Mouse (Mus musculus): ENCODE measurements around the gene Tenm2. TPM values are rescaled to one million over a fixed set of nuclear protein-coding genes. Genes with fewer than 3 reads are reported as not detected.

Gene Tenm2
- polyA plus RNA-seq, 1 experiment from 2014 or later = 1.2 TPM

GRCm38 (mm10) chr11:36041411-36041810 lies 1194.4 kb downstream of the Tenm2 start:
- peaks cover 12% of the 10 kb centered on the region for H3K4me1 ChIP-seq

GRCm38 (mm10) chr11:36040508-36041233 lies 1195.1 kb downstream of the Tenm2 start:
- peaks cover 19% of the 10 kb centered on the region for H3K27me3 ChIP-seq (replicated peaks)
- H3K9me3 ChIP-seq = no peaks in the 10 kb centered on the region
- no peak overlapping the region for H3K4me3 ChIP-seq
- no peaks in the 10 kb centered on the region for H3K36me3 ChIP-seq
- H3K9ac ChIP-seq = no peak overlapping the region
- WGBS = 55% methylated on average over 10 of the region's 10 CpGs
- peaks cover 20% of the 10 kb centered on the region for H3K4me1 ChIP-seq
- H3K4me2 ChIP-seq = no peak overlapping the region
- ATAC-seq (ENCODE audit: extremely low read depth, insufficient number of reproducible peaks, low FRiP score, low TSS enrichment) = no peak
- H3K27ac ChIP-seq (replicated peaks) = no peak overlapping the region

More at GRCm38 (mm10) chr11:36041411-36041810, 1194.4 kb downstream of the Tenm2 start:
- Histone ChIP-seq H3K4me2 (no peak overlapping the region), H3K4me3 (no peak overlapping the region), H3K27ac (replicated peaks) (no peak overlapping the region), H3K9me3 (no peaks in the 10 kb centered on the region), H3K9ac (no peak overlapping the region), H3K27me3 (replicated peaks) (peaks cover 19% of the 10 kb centered on the region), H3K36me3 (no peaks in the 10 kb centered on the region)
- no peak for ATAC-seq (ENCODE audit: extremely low read depth, insufficient number of reproducible peaks, low FRiP score, low TSS enrichment)
- WGBS = 71% methylated on average over 13 of the region's 13 CpGs

- no peak for ATAC-seq (ENCODE audit: extremely low read depth, insufficient number of reproducible peaks, low FRiP score, low TSS enrichment)
- H3K27ac ChIP-seq (replicated peaks) = no peak overlapping the region
- H3K4me3 ChIP-seq = no peak overlapping the region
- peaks cover 18% of the 10 kb centered on the region for H3K27me3 ChIP-seq (replicated peaks)
- 86% methylated on average over 10 of the region's 10 CpGs for WGBS
- H3K4me2 ChIP-seq = no peak overlapping the region
- H3K36me3 ChIP-seq = no peaks in the 10 kb centered on the region
- H3K9me3 ChIP-seq = no peaks in the 10 kb centered on the region
- peaks cover 20% of the 10 kb centered on the region for H3K4me1 ChIP-seq
- H3K9ac ChIP-seq = no peak overlapping the region
Measured at GRCm38 (mm10) chr11:36039825-36040224, 1195.9 kb downstream of the Tenm2 start.

GRCm38 (mm10) chr11:36038386-36038785 lies 1197.4 kb downstream of the Tenm2 start:
- Histone ChIP-seq H3K4me3 (no peak overlapping the region), H3K9ac (no peak overlapping the region), H3K36me3 (no peaks in the 10 kb centered on the region), H3K4me2 (no peak overlapping the region), H3K27ac (replicated peaks) (no peak overlapping the region), H3K4me1 (peaks cover 20% of the 10 kb centered on the region), H3K9me3 (no peaks in the 10 kb centered on the region), H3K27me3 (replicated peaks) (peaks cover 11% of the 10 kb centered on the region; the same call in 1 of the 2 replicates)
- no peak for ATAC-seq (ENCODE audit: extremely low read depth, insufficient number of reproducible peaks, low FRiP score, low TSS enrichment)
- WGBS = 27% methylated on average over 3 of the region's 3 CpGs

- Histone ChIP-seq H3K27me3 (replicated peaks) (peaks cover 5% of the 10 kb centered on the region; the same call in 1 of the 2 replicates), H3K9me3 (no peaks in the 10 kb centered on the region), H3K9ac (no peak overlapping the region), H3K36me3 (no peaks in the 10 kb centered on the region), H3K4me2 (no peak overlapping the region), H3K27ac (replicated peaks) (no peak overlapping the region), H3K4me1 (peaks cover 20% of the 10 kb centered on the region), H3K4me3 (no peak overlapping the region)
- 63% methylated on average over 4 of the region's 4 CpGs for WGBS
- ATAC-seq (ENCODE audit: extremely low read depth, insufficient number of reproducible peaks, low FRiP score, low TSS enrichment) = no peak
Measured at GRCm38 (mm10) chr11:36037311-36037710, 1198.5 kb downstream of the Tenm2 start.

- no peaks in the 10 kb centered on the region; the same call in 1 of the 2 replicates for H3K27me3 ChIP-seq (replicated peaks)
- H3K27ac ChIP-seq (replicated peaks) = peak overlapping the region; percentile 78
- H3K9me3 ChIP-seq = no peaks in the 10 kb centered on the region
- H3K9ac ChIP-seq = no peak overlapping the region
- H3K36me3 ChIP-seq = no peaks in the 10 kb centered on the region
- H3K4me1 ChIP-seq = peaks cover 20% of the 10 kb centered on the region
- 27% methylated on average over 7 of the region's 7 CpGs for WGBS
- H3K4me3 ChIP-seq = no peak overlapping the region
- ATAC-seq (ENCODE audit: extremely low read depth, insufficient number of reproducible peaks, low FRiP score, low TSS enrichment) = peak; percentile 77; the same call in 1 of the 2 replicates
- no peak overlapping the region for H3K4me2 ChIP-seq
Measured at GRCm38 (mm10) chr11:36036061-36036695, 1199.6 kb downstream of the Tenm2 start.

GRCm38 (mm10) chr11:36031751-36032150 lies 1204.0 kb downstream of the Tenm2 start:
- no peaks in the 10 kb centered on the region for H3K36me3 ChIP-seq
- no peak overlapping the region for H3K4me2 ChIP-seq
- no peak for ATAC-seq (ENCODE audit: extremely low read depth, insufficient number of reproducible peaks, low FRiP score, low TSS enrichment)
- peaks cover 18% of the 10 kb centered on the region for H3K4me1 ChIP-seq
- no peaks in the 10 kb centered on the region for H3K9me3 ChIP-seq
- no peak overlapping the region for H3K4me3 ChIP-seq
- H3K27me3 ChIP-seq (replicated peaks) = no peaks in the 10 kb centered on the region
- 50% methylated on average over 9 of the region's 9 CpGs for WGBS
- no peak overlapping the region for H3K27ac ChIP-seq (replicated peaks)
- H3K9ac ChIP-seq = no peak overlapping the region

- Histone ChIP-seq H3K4me1 (no peaks in the 10 kb centered on the region), H3K4me2 (no peak overlapping the region), H3K27ac (replicated peaks) (no peak overlapping the region), H3K27me3 (replicated peaks) (0 out of 2 replicates have a peak, but pooled peaks cover 3% of the 10 kb centered on the region), H3K36me3 (peaks cover 12% of the 10 kb centered on the region; the same call in 1 of the 2 replicates), H3K4me3 (no peak overlapping the region), H3K9me3 (peaks cover 12% of the 10 kb centered on the region; the same call in 1 of the 2 replicates), H3K9ac (no peak overlapping the region)
- 58% methylated on average over 3 of the region's 3 CpGs for WGBS
- ATAC-seq (ENCODE audit: extremely low read depth, insufficient number of reproducible peaks, low FRiP score, low TSS enrichment) = no peak
Measured at GRCm38 (mm10) chr11:36020009-36020408, 1215.8 kb downstream of the Tenm2 start.

- Histone ChIP-seq H3K36me3 (no peaks in the 10 kb centered on the region), H3K9me3 (no peaks in the 10 kb centered on the region), H3K27ac (replicated peaks) (no peak overlapping the region), H3K27me3 (replicated peaks) (no peaks in the 10 kb centered on the region), H3K9ac (no peak overlapping the region), H3K4me3 (no peak overlapping the region), H3K4me2 (no peak overlapping the region), H3K4me1 (no peaks in the 10 kb centered on the region)
- 49% methylated on average over 4 of the region's 4 CpGs for WGBS
- no peak for ATAC-seq (ENCODE audit: extremely low read depth, insufficient number of reproducible peaks, low FRiP score, low TSS enrichment)
Measured at GRCm38 (mm10) chr11:36013179-36013578, 1222.6 kb downstream of the Tenm2 start.

- Histone ChIP-seq H3K4me1 (no peaks in the 10 kb centered on the region), H3K4me2 (no peak overlapping the region), H3K4me3 (no peak overlapping the region), H3K36me3 (no peaks in the 10 kb centered on the region), H3K27me3 (replicated peaks) (no peaks in the 10 kb centered on the region), H3K9me3 (no peaks in the 10 kb centered on the region), H3K27ac (replicated peaks) (no peak overlapping the region), H3K9ac (no peak overlapping the region)
- 77% methylated on average over 11 of the region's 11 CpGs for WGBS
- ATAC-seq (ENCODE audit: extremely low read depth, insufficient number of reproducible peaks, low FRiP score, low TSS enrichment) = no peak
Measured at GRCm38 (mm10) chr11:36009281-36010208, 1226.2 kb downstream of the Tenm2 start.

- Histone ChIP-seq H3K9ac (no peak overlapping the region), H3K36me3 (no peaks in the 10 kb centered on the region), H3K4me3 (no peak overlapping the region), H3K9me3 (no peaks in the 10 kb centered on the region), H3K27me3 (replicated peaks) (peaks cover 30% of the 10 kb centered on the region), H3K27ac (replicated peaks) (no peak overlapping the region), H3K4me1 (peaks cover 8% of the 10 kb centered on the region), H3K4me2 (no peak overlapping the region)
- no peak for ATAC-seq (ENCODE audit: extremely low read depth, insufficient number of reproducible peaks, low FRiP score, low TSS enrichment)
- WGBS = 44% methylated on average over 4 of the region's 4 CpGs
Measured at GRCm38 (mm10) chr11:36002900-36003299, 1232.9 kb downstream of the Tenm2 start.
